ENCODE assay signal across 11 mouse cellular contexts in genomic region chr9:54301255-54301654, GRCm38 (mm10). TPM values are rescaled to one million over a fixed set of nuclear protein-coding genes. Genes with fewer than 3 reads are reported as not detected.
DNase-seq lines count a peak whose midpoint lies in the region; ATAC-seq lines count a peak whose summit lies in the region.
"Had no signal": no experiment of that assay in that cellular context is flagged by ENCODE, and none has a peak within 500 bp of the region (broad histone marks: within the 10 kb centered on the region; RNA-seq: fewer than 3 reads in every experiment).

No protein-coding gene starts in this region.

- no peak for ATAC-seq in inflammation-experienced regulatory T-cells, adult 6 months
- ATAC-seq: lung, postnatal 0 days had no signal

- peak; percentile 57 to 71 for DNase-seq in cerebellum, postnatal 14 days
- DNase-seq in cerebellum, adult 8-10 months, result no peak
- DNase-seq in urinary bladder, postnatal 14 days (ENCODE audit: low spot score), result peak; percentile 9
- DNase-seq in urinary bladder, postnatal 25 days (ENCODE audit: low spot score), result no peak
- DNase-seq in layer of hippocampus, adult 9-11 months, result peak; percentile 71
- DNase-seq in c-Kit-positive CD71-positive TER-119-positive erythroid progenitor cells, embryonic 14.5 days (ENCODE audit: low spot score), result no peak
- no peak for DNase-seq in spleen, postnatal 14 days (ENCODE audit: low spot score in 2 of 2)

RNA-seq across cellular contexts. Expression of gene Gldn, which starts 15.0 kb away (rescaled TPM):
- not detected for polyA plus RNA-seq in inflammation-experienced regulatory T-cells, adult 6 months (2017; shearing (Covaris generic))
- polyA plus RNA-seq: lung, postnatal 0 days; stomach, embryonic 16.5 days had no signal

RNA-seq across cellular contexts. Expression of gene Cyp19a1, which starts 33.3 kb away (rescaled TPM):
- polyA plus RNA-seq in inflammation-experienced regulatory T-cells, adult 6 months (2017; shearing (Covaris generic)), result not detected
- polyA plus RNA-seq: embryonic facial prominence, embryonic 15.5 days; lung, postnatal 0 days; stomach, embryonic 16.5 days had no signal

Comparison
In these comparisons a context has a peak if more than half of its experiments do, and no peak if none do; other contexts are left out.
1. DNase-seq: peak in cerebellum, postnatal 14 days (2 of 2), urinary bladder, postnatal 14 days (single experiment) and layer of hippocampus, adult 9-11 months (single experiment); none in cerebellum, adult 8-10 months (single experiment), urinary bladder, postnatal 25 days (single experiment), c-Kit-positive CD71-positive TER-119-positive erythroid progenitor cells, embryonic 14.5 days (single experiment) and spleen, postnatal 14 days (0 of 2).